Mouse (Mus musculus): ENCODE measurements around the gene Bcl6b.

DNA sequence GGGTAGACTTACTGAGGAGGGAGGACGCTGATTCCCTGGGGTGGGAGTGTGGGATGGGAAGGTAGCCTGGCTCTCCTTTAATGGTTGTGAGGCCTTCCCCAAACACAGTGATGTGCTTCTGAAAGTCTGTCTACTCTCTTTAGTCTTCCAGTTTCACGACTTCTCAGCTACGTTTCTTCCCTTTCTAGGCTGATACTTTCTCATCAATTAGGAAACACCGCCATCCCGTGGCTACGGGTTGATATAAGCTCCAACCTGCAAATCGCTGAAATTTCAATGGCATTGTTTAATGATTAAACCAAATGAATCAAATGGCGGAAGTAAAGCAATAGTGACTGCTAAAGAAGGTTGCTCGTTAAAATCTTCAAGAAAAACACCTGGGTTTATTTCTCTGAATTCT, 16.7 kb downstream of the Bcl6b start:
- TF ChIP-seq CTCF (IDR thresholded peaks at IDR 0.05; ENCODE audit: low read depth) (peak; percentile 89), EP300 (optimal IDR thresholded peaks at IDR 0.05) (no peak)

Measured in stomach, postnatal 0 days (tissue).